Mouse (Mus musculus) MEL (cell line): ENCODE measurements around the gene Znrf3. TPM values are rescaled to one million over a fixed set of nuclear protein-coding genes. Genes with fewer than 3 reads are reported as not detected.
"Not testable (repeated sequence)": the region's sequence is repeated elsewhere in the genome, so short reads cannot be mapped to it uniquely, and the experiment has no call there.

Experiments used
- DNase-seq: peaks from one replicate; pipeline ENCODE4 v3.0.0; 2011; ENCODE audit warnings: low read depth, low spot score
- H3K27ac ChIP-seq: 2 replicates; pipeline ENCODE4 v1.5.1; 2012; ENCODE audit warnings: low read depth, mild to moderate bottlenecking, control low read depth, low read length, moderate library complexity; ENCODE audit not compliant: control insufficient read depth
- H3K27me3 ChIP-seq, 2 experiments: fragments of 150-350 bp in 1 of 2; sonication (generic) in 1 of 2; 2 replicates each; pipeline ENCODE4 v1.6.1; 2012; ENCODE audit warnings: low read length in 2 of 2, mild to moderate bottlenecking in 2 of 2, improper control_type of control experiment in 1 of 2, moderate library complexity in 1 of 2; ENCODE audit not compliant: insufficient read depth in 2 of 2, control insufficient read depth in 1 of 2
- H3K36me3 ChIP-seq, 2 experiments: 2 replicates each; pipeline ENCODE4 v1.6.1; 2012 to 2014; ENCODE audit warnings: low read length in 2 of 2, improper control_type of control experiment in 1 of 2, inconsistent platforms in 1 of 2, mild to moderate bottlenecking in 1 of 2; ENCODE audit not compliant: insufficient read depth in 2 of 2, control insufficient read depth in 1 of 2
- H3K4me1 ChIP-seq, 2 experiments: fragments of 150-350 bp in 1 of 2; sonication (generic) in 1 of 2; 2 replicates each; pipeline ENCODE4 v1.6.1; 2012; ENCODE audit warnings: low read length in 2 of 2, improper control_type of control experiment in 1 of 2, mild to moderate bottlenecking in 1 of 2; ENCODE audit not compliant: insufficient read depth in 2 of 2, control insufficient read depth in 1 of 2
- H3K4me3 ChIP-seq, 2 experiments: fragments of 150-350 bp in 1 of 2; sonication (generic) in 1 of 2; 2 replicates each; pipeline ENCODE4 v1.5.1; 2012; ENCODE audit warnings: low read depth in 2 of 2, low read length in 2 of 2, mild to moderate bottlenecking in 2 of 2, moderate library complexity in 2 of 2, control low read depth in 1 of 2, improper control_type of control experiment in 1 of 2; ENCODE audit not compliant: control insufficient read depth in 1 of 2, insufficient read depth in 1 of 2
- H3K79me2 ChIP-seq: 2 replicates; pipeline ENCODE4 v1.6.1; 2012; ENCODE audit warnings: mild to moderate bottlenecking, low read length, moderate library complexity; ENCODE audit not compliant: control insufficient read depth, poor library complexity, insufficient read depth
- H3K9ac ChIP-seq: 2 replicates; pipeline ENCODE4 v1.6.1; 2012; ENCODE audit warnings: low read depth, mild to moderate bottlenecking, control low read depth, low read length, moderate library complexity; ENCODE audit not compliant: control insufficient read depth, poor library complexity, severe bottlenecking
- H3K9me3 ChIP-seq: fragments of 150-350 bp; sonication (generic); replicated peaks from 2 replicates; pipeline ENCODE4 v1.6.1; 2012; ENCODE audit warnings: mild to moderate bottlenecking, low read length, improper control_type of control experiment, moderate library complexity; ENCODE audit not compliant: insufficient read depth
- BHLHE40 ChIP-seq: IDR thresholded peaks from 2 replicates; pipeline ENCODE4 v1.6.1; 2012; ENCODE audit warnings: low read depth, mild to moderate bottlenecking, inconsistent platforms, low read length, improper control_type of control experiment, borderline replicate concordance
- CHD1 ChIP-seq: IDR thresholded peaks from 2 replicates; pipeline ENCODE4 v1.6.1; 2012; ENCODE audit warnings: low read depth, mild to moderate bottlenecking, inconsistent platforms, low read length, improper control_type of control experiment
- CHD2 ChIP-seq: IDR thresholded peaks from 2 replicates; pipeline ENCODE4 v1.6.1; 2011; ENCODE audit warnings: low read length, improper control_type of control experiment
- CTCF ChIP-seq, 3 experiments: IDR thresholded peaks in 2 of 3; conservative IDR thresholded peaks in 1 of 3; 2 replicates each; pipeline ENCODE4 v1.5.1; 2011 to 2012; ENCODE audit warnings: low read length in 3 of 3, low read depth in 2 of 3, mild to moderate bottlenecking in 2 of 3, improper control_type of control experiment in 1 of 3, inconsistent platforms in 1 of 3, mixed read lengths in 1 of 3, moderate library complexity in 1 of 3; ENCODE audit not compliant: control insufficient read depth in 1 of 3, insufficient read depth in 1 of 3, poor library complexity in 1 of 3, severe bottlenecking in 1 of 3
- E2F4 ChIP-seq: IDR thresholded peaks from 2 replicates; pipeline ENCODE4 v1.6.1; 2011; ENCODE audit warnings: low read depth, low read length, improper control_type of control experiment, borderline replicate concordance
- ELF1 ChIP-seq: IDR thresholded peaks from 2 replicates; pipeline ENCODE4 v1.6.1; 2014; ENCODE audit warnings: low read depth, mild to moderate bottlenecking, inconsistent platforms, low read length, improper control_type of control experiment, moderate library complexity
- GATA1 ChIP-seq: IDR thresholded peaks from 2 replicates; pipeline ENCODE4 v1.6.1; 2011; ENCODE audit warnings: low read depth, low read length, improper control_type of control experiment
- JUND ChIP-seq: IDR thresholded peaks from 2 replicates; pipeline ENCODE4 v1.6.1; 2011; ENCODE audit warnings: low read depth, mild to moderate bottlenecking, improper control_type of control experiment, low read length
- KAT2A ChIP-seq: conservative IDR thresholded peaks from 2 replicates; pipeline ENCODE4 v1.6.1; 2012; ENCODE audit warnings: low read depth, low read length, improper control_type of control experiment, inconsistent platforms
- MAFK ChIP-seq: IDR thresholded peaks from 2 replicates; pipeline ENCODE4 v1.6.1; 2011; ENCODE audit warnings: low read depth, mild to moderate bottlenecking, low read length, improper control_type of control experiment, borderline replicate concordance
- MAX ChIP-seq: IDR thresholded peaks from 2 replicates; pipeline ENCODE4 v1.6.1; 2011; ENCODE audit warnings: low read length, improper control_type of control experiment
- MXI1 ChIP-seq: IDR thresholded peaks from 2 replicates; pipeline ENCODE4 v1.6.1; 2011; ENCODE audit warnings: mild to moderate bottlenecking, low read depth, low read length, improper control_type of control experiment
- MYC ChIP-seq: IDR thresholded peaks from 2 replicates; pipeline ENCODE4 v1.6.1; 2011; ENCODE audit warnings: low read depth, mild to moderate bottlenecking, low read length, improper control_type of control experiment, moderate library complexity
- POLR2AphosphoS5 ChIP-seq: IDR thresholded peaks from 2 replicates; pipeline ENCODE4 v1.6.1; 2012; ENCODE audit warnings: low read depth, borderline replicate concordance, mild to moderate bottlenecking, inconsistent platforms, low read length, moderate library complexity, mixed read lengths
- RAD21 ChIP-seq: IDR thresholded peaks from 2 replicates; pipeline ENCODE4 v1.6.1; 2011; ENCODE audit warnings: mild to moderate bottlenecking, low read depth, low read length, improper control_type of control experiment
- RCOR1 ChIP-seq: IDR thresholded peaks from 2 replicates; pipeline ENCODE4 v1.6.1; 2012; ENCODE audit warnings: low read depth, mild to moderate bottlenecking, inconsistent platforms, low read length, improper control_type of control experiment
- SMC3 ChIP-seq: IDR thresholded peaks from 2 replicates; pipeline ENCODE4 v1.6.1; 2011; ENCODE audit warnings: low read depth, low read length, improper control_type of control experiment
- TAL1 ChIP-seq: IDR thresholded peaks from 2 replicates; pipeline ENCODE4 v1.6.1; 2012; ENCODE audit warnings: mild to moderate bottlenecking, inconsistent platforms, low read length, moderate library complexity, mixed read lengths
- TBP ChIP-seq: IDR thresholded peaks from 2 replicates; pipeline ENCODE4 v1.8.0; 2011; ENCODE audit warnings: low read depth, low read length, improper control_type of control experiment
- TCF12 ChIP-seq: IDR thresholded peaks from 2 replicates; pipeline ENCODE4 v1.6.1; 2014; ENCODE audit warnings: low read depth, mild to moderate bottlenecking, inconsistent platforms, low read length, improper control_type of control experiment, moderate library complexity
- UBTF ChIP-seq: IDR thresholded peaks from 2 replicates; pipeline ENCODE4 v1.6.1; 2012; ENCODE audit warnings: low read depth, mild to moderate bottlenecking, inconsistent platforms, low read length, improper control_type of control experiment, moderate library complexity, borderline replicate concordance; ENCODE audit not compliant: insufficient read depth
- USF1 ChIP-seq: IDR thresholded peaks from 2 replicates; pipeline ENCODE4 v1.6.1; 2014; ENCODE audit warnings: low read depth, mild to moderate bottlenecking, inconsistent platforms, low read length, improper control_type of control experiment, moderate library complexity
- USF2 ChIP-seq, 2 experiments: IDR thresholded peaks; 2 replicates each; pipeline ENCODE4 v1.6.1; 2011 to 2012; ENCODE audit warnings: improper control_type of control experiment in 2 of 2, low read length in 2 of 2, borderline replicate concordance in 1 of 2, inconsistent platforms in 1 of 2, low read depth in 1 of 2, mild to moderate bottlenecking in 1 of 2; ENCODE audit not compliant: insufficient read depth in 1 of 2
- ZC3H11A ChIP-seq: IDR thresholded peaks from 2 replicates; pipeline ENCODE4 v1.6.1; 2012; ENCODE audit warnings: low read depth, mild to moderate bottlenecking, inconsistent platforms, low read length, improper control_type of control experiment
- ZKSCAN1 ChIP-seq: IDR thresholded peaks from 2 replicates; pipeline ENCODE4 v1.6.1; 2012; ENCODE audit warnings: low read depth, mild to moderate bottlenecking, inconsistent platforms, low read length, improper control_type of control experiment, moderate library complexity
- ZNF384 ChIP-seq: IDR thresholded peaks from 2 replicates; pipeline ENCODE4 v1.6.1; 2012; ENCODE audit warnings: low read depth, mild to moderate bottlenecking, inconsistent platforms, low read length, improper control_type of control experiment
- polyA plus RNA-seq, 2 experiments: library from polyadenylated mRNA; stranded (reverse) in 1 of 2; unstranded in 1 of 2; fragments of >175 nt in 1 of 2; fragments of >200 nt in 1 of 2; gene quantifications; 2 replicates each; pipeline versions ENCODE4 v1.2.1 to v1.2.4; 2012; ENCODE audit warnings: low replicate concordance in 2 of 2, low read depth in 1 of 2; ENCODE audit not compliant: insufficient read length in 2 of 2, insufficient read depth in 1 of 2, missing spikeins in 1 of 2
- total RNA-seq: library from RNA; depleted of rRNA; stranded (reverse); fragments of 300-350 nt; gene quantifications from 2 replicates; pipeline ENCODE4 v1.2.3, GENCODE M21; 2012

Gene Znrf3
- total and polyA plus RNA-seq, 3 experiments = 9.0 to 9.2 TPM; not detected in 1

DNA sequence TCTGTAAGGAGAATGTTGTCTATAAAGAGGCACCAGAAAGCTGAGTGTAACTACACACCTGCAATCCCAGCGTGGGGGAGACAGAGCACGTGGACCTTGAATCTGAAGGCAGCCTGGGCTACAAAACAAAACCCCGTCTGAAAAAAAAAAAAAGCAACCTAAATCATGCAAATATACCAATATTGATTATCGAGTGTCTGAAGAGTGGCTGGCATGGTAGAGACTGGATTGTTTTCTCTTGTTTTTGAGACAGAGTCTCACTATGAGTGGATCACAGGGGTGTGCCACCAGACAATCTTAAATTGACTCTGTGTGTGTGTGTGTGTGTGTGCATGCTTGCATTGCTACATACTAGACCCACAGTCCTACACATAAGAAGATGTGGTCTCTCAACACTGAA, 32.2 kb upstream of the Znrf3 start:
- no peak for DNase-seq
- Histone ChIP-seq H3K79me2 (no peaks in the 10 kb centered on the region), H3K27me3 (no peaks in the 10 kb centered on the region), H3K9me3 (no peaks in the 10 kb centered on the region), H3K4me3 (no peak overlapping the region), H3K27ac (no peak overlapping the region), H3K4me1 (no peaks in the 10 kb centered on the region), H3K36me3 (no peaks in the 10 kb centered on the region), H3K9ac (no peak overlapping the region)
- TF ChIP-seq TAL1 (no peak), CHD2 (no peak), UBTF (no peak), SMC3 (no peak), ELF1 (no peak), USF2 (IDR thresholded peaks at IDR 0.05; ENCODE audit: borderline replicate concordance in 1 of 2, insufficient read depth in 1 of 2, low read depth in 1 of 2, low read length in 2 of 2) (no peak), RAD21 (no peak), CTCF (IDR thresholded peaks at IDR 0.05 in 2 of 3, conservative IDR thresholded peaks at IDR 0.05 in 1 of 3; ENCODE audit: control insufficient read depth in 1 of 3, insufficient read depth in 1 of 3, low read depth in 2 of 3, low read length in 3 of 3, poor library complexity in 1 of 3, severe bottlenecking in 1 of 3) (no peak), ZNF384 (no peak), CHD1 (no peak)

- peak; percentile 91 for TF ChIP-seq TBP
- not testable (repeated sequence) for DNase-seq, H3K9me3 ChIP-seq
Observed at GRCm38 (mm10) chr11:5475556-5476118, 31.0 kb upstream of the Znrf3 start.

GRCm38 (mm10) chr11:5474130-5474529, 29.5 kb upstream of the Znrf3 start:
- Histone ChIP-seq H3K9ac (no peak overlapping the region), H3K27ac (no peak overlapping the region), H3K9me3 (no peaks in the 10 kb centered on the region), H3K36me3 (no peaks in the 10 kb centered on the region), H3K4me3 (no peak overlapping the region), H3K4me1 (no peaks in the 10 kb centered on the region), H3K79me2 (no peaks in the 10 kb centered on the region), H3K27me3 (no peaks in the 10 kb centered on the region)
- DNase-seq = peak; percentile 86
- TF ChIP-seq GATA1 = no peak
- no peak for TF ChIP-seq POLR2AphosphoS5
- TF ChIP-seq E2F4 = no peak
- no peak for TF ChIP-seq ELF1
- TF ChIP-seq BHLHE40 = no peak
- 0 out of 2 replicates have a peak, but pooled peaks have one; percentile 45 for TF ChIP-seq JUND
- TF ChIP-seq MAFK = no peak
- TF ChIP-seq RCOR1 = no peak
- TF ChIP-seq ZKSCAN1 = no peak
- peak; percentile 72; the same call in 1 of the 2 replicates for TF ChIP-seq MYC
- TF ChIP-seq SMC3 = peak; percentile 99
- peak; percentile 46; the same call in 1 of the 2 replicates for TF ChIP-seq USF1
- TF ChIP-seq ZC3H11A = peak; percentile 95
- no peak for TF ChIP-seq KAT2A
- no peak for TF ChIP-seq TCF12
- TF ChIP-seq MAX = peak; percentile 55; the same call in 1 of the 2 replicates
- no peak for TF ChIP-seq MXI1
- TF ChIP-seq CHD1 = no peak
- TF ChIP-seq RAD21 = peak; percentile 96
- no peak for TF ChIP-seq TAL1

More at GRCm38 (mm10) chr11:5475556-5476118, 31.0 kb upstream of the Znrf3 start:
- not testable (repeated sequence) for H3K36me3 ChIP-seq, H3K79me2 ChIP-seq, H3K4me1 ChIP-seq, H3K27me3 ChIP-seq, H3K27ac ChIP-seq, H3K9ac ChIP-seq, H3K4me3 ChIP-seq
